Mouse (Mus musculus) embryonic fibroblast, embryonic 13.5 days (primary cell): ENCODE results near the gene Gpr152. TPM values are rescaled to one million over a fixed set of nuclear protein-coding genes. Genes with fewer than 3 reads are reported as not detected.

Source experiments
- H3K27ac ChIP-seq: 2 replicates; pipeline ENCODE4 v1.5.1; 2012; ENCODE audit warnings: low read length, control low read depth, inconsistent platforms; ENCODE audit not compliant: insufficient read depth
- H3K4me1 ChIP-seq: 2 replicates; pipeline ENCODE4 v1.6.1; 2011; ENCODE audit warnings: low read length; ENCODE audit not compliant: control insufficient read depth, insufficient read depth
- H3K4me3 ChIP-seq: 2 replicates; pipeline ENCODE4 v1.5.1; 2011; ENCODE audit warnings: mild to moderate bottlenecking, control low read depth, low read length; ENCODE audit not compliant: insufficient read depth
- CTCF ChIP-seq: IDR thresholded peaks from 2 replicates; pipeline ENCODE4 v1.5.1; 2011; ENCODE audit warnings: mild to moderate bottlenecking, control low read depth, low read length, moderate library complexity, borderline replicate concordance; ENCODE audit not compliant: insufficient read depth
- POLR2A ChIP-seq: IDR thresholded peaks from 2 replicates; pipeline ENCODE4 v1.6.1; 2011; ENCODE audit warnings: low read depth, mild to moderate bottlenecking, control low read depth, low read length, moderate library complexity
- polyA plus RNA-seq: library from polyadenylated mRNA; stranded (reverse); fragments of >200 nt; gene quantifications from 2 replicates; pipeline ENCODE4 v1.2.4, GENCODE M21; 2011; ENCODE audit warnings: low read depth; ENCODE audit not compliant: missing spikeins, insufficient read length

Gene Gpr152
- polyA plus RNA-seq, 1 experiment = not detected

- Histone ChIP-seq H3K27ac (no peak overlapping the region), H3K4me3 (no peak overlapping the region), H3K4me1 (peaks cover 21% of the 10 kb centered on the region)
- TF ChIP-seq POLR2A (peak; percentile 15; the same call in 1 of the 2 replicates), CTCF (no peak)
Measured at GRCm38 (mm10) chr19:4194776-4195650, 55.4 kb downstream of the Gpr152 start.

Other genes with a start within 250 kb of the Gpr152 start
- gene Tcirg1, start 232.7 kb upstream of the Gpr152 start, polyA plus RNA-seq = 56.8 and 60.7 TPM in 2 replicates
- gene Ndufs8, start 227.0 kb upstream of the Gpr152 start, polyA plus RNA-seq = 97.0 and 108 TPM in 2 replicates
- gene Aldh3b1, start 210.0 kb upstream of the Gpr152 start, polyA plus RNA-seq = 3.8 and 4.3 TPM in 2 replicates
- gene Unc93b1, start 204.6 kb upstream of the Gpr152 start, polyA plus RNA-seq = 34.5 and 44.9 TPM in 2 replicates
- gene Aldh3b3, start 181.1 kb upstream of the Gpr152 start, polyA plus RNA-seq = not detected in 2 replicates
- gene Aldh3b2, start 167.5 kb upstream of the Gpr152 start, polyA plus RNA-seq = not detected in 2 replicates
- 4.9 and 7.7 TPM in 2 replicates for gene Acy3, start 153.2 kb upstream of the Gpr152 start, polyA plus RNA-seq
- not detected in 2 replicates for gene Tbx10, start 147.0 kb upstream of the Gpr152 start, polyA plus RNA-seq
- 18.5 and 19.7 TPM in 2 replicates for gene Nudt8, start 139.2 kb upstream of the Gpr152 start, polyA plus RNA-seq
- gene Gm49405, start 139.2 kb upstream of the Gpr152 start, polyA plus RNA-seq = 2.1 TPM in 2 replicates
- gene Doc2g, start 136.5 kb upstream of the Gpr152 start, polyA plus RNA-seq = 2.1 and 3.2 TPM in 2 replicates
- 64.3 and 74.1 TPM in 2 replicates for gene Ndufv1, start 127.0 kb upstream of the Gpr152 start, polyA plus RNA-seq
- 225 and 296 TPM in 2 replicates for gene Gstp1, start 101.8 kb upstream of the Gpr152 start, polyA plus RNA-seq
- 1.7 and 3.1 TPM in 2 replicates for gene Gstp2, start 93.8 kb upstream of the Gpr152 start, polyA plus RNA-seq
- gene Gstp3, start 80.2 kb upstream of the Gpr152 start, polyA plus RNA-seq = not detected in 2 replicates
- not detected in 2 replicates for gene Cabp2, start 58.2 kb upstream of the Gpr152 start, polyA plus RNA-seq
- gene Cdk2ap2, start 42.6 kb upstream of the Gpr152 start, polyA plus RNA-seq = 25.1 and 32.1 TPM in 2 replicates
- gene Pitpnm1, start 39.8 kb upstream of the Gpr152 start, polyA plus RNA-seq = 14.5 and 19.5 TPM in 2 replicates
- gene Aip, start 13.9 kb upstream of the Gpr152 start, polyA plus RNA-seq = 63.9 and 72.7 TPM in 2 replicates
- gene Cabp4, start 4.2 kb downstream of the Gpr152 start, polyA plus RNA-seq = not detected in 2 replicates
- gene Coro1b, start 8.8 kb downstream of the Gpr152 start, polyA plus RNA-seq = 143 and 179 TPM in 2 replicates
- 0.50 TPM in 1 of 2 replicates, not detected in the other for gene Ptprcap, start 13.8 kb downstream of the Gpr152 start, polyA plus RNA-seq
- gene Rps6kb2, start 23.6 kb downstream of the Gpr152 start, polyA plus RNA-seq = 18.7 and 35.9 TPM in 2 replicates
- 3.3 and 4.4 TPM in 2 replicates for gene Carns1, start 35.7 kb downstream of the Gpr152 start, polyA plus RNA-seq
- gene Tbc1d10c, start 51.5 kb downstream of the Gpr152 start, polyA plus RNA-seq = 0.25 and 0.42 TPM in 2 replicates
- gene Ppp1ca, start 52.3 kb downstream of the Gpr152 start, polyA plus RNA-seq = 327 and 340 TPM in 2 replicates
- gene Rad9a, start 61.9 kb downstream of the Gpr152 start, polyA plus RNA-seq = 25.5 and 32.3 TPM in 2 replicates
- gene Clcf1, start 74.5 kb downstream of the Gpr152 start, polyA plus RNA-seq = 15.2 and 16.8 TPM in 2 replicates
- not detected in 2 replicates for gene AC109138.7, start 74.6 kb downstream of the Gpr152 start, polyA plus RNA-seq
- 55.2 and 55.8 TPM in 2 replicates for gene Pold4, start 92.1 kb downstream of the Gpr152 start, polyA plus RNA-seq
- 14.0 and 22.5 TPM in 2 replicates for gene Ssh3, start 129.4 kb downstream of the Gpr152 start, polyA plus RNA-seq
- 5.7 and 7.3 TPM in 2 replicates for gene Ankrd13d, start 143.3 kb downstream of the Gpr152 start, polyA plus RNA-seq
- gene Grk2, start 166.4 kb downstream of the Gpr152 start, polyA plus RNA-seq = 40.5 and 41.6 TPM in 2 replicates